22 mouse cellular contexts compared by ENCODE assay signal in genomic region chr3:129002866-129003265, GRCm38 (mm10).
DNase-seq lines count a peak whose midpoint lies in the region; ATAC-seq and TF ChIP-seq lines count a peak whose summit lies in the region.
"Had no signal": no experiment of that assay in that cellular context is flagged by ENCODE, and none has a peak within 500 bp of the region (broad histone marks: within the 10 kb centered on the region; RNA-seq: fewer than 3 reads in every experiment).

No protein-coding gene starts in this region.

- no peaks in the 10 kb centered on the region for H3K9me3 ChIP-seq in embryonic facial prominence, embryonic 14.5 days (ENCODE audit: control insufficient read depth, low read length)
- no peaks in the 10 kb centered on the region for H3K9me3 ChIP-seq in embryonic facial prominence, embryonic 10.5 days
- no peaks in the 10 kb centered on the region for H3K9me3 ChIP-seq in limb, embryonic 13.5 days
- no peaks in the 10 kb centered on the region for H3K9me3 ChIP-seq in limb, embryonic 10.5 days (replicated peaks)
- H3K9me3 ChIP-seq in forebrain, postnatal 0 days (ENCODE audit: low read length) = no peaks in the 10 kb centered on the region
- H3K9me3 ChIP-seq: embryonic facial prominence, embryonic 12.5 days; embryonic facial prominence, embryonic 15.5 days; forebrain, embryonic 13.5 days; forebrain, embryonic 15.5 days had no signal

- no peaks in the 10 kb centered on the region for H3K27me3 ChIP-seq in embryonic facial prominence, embryonic 14.5 days (replicated peaks; ENCODE audit: control insufficient read depth, insufficient read depth, low read length)
- no peaks in the 10 kb centered on the region for H3K27me3 ChIP-seq in embryonic facial prominence, embryonic 10.5 days (replicated peaks; ENCODE audit: low read depth, poor library complexity, severe bottlenecking)
- H3K27me3 ChIP-seq in limb, embryonic 13.5 days = 0 out of 2 replicates have a peak, but pooled peaks cover 3% of the 10 kb centered on the region
- no peaks in the 10 kb centered on the region for H3K27me3 ChIP-seq in limb, embryonic 10.5 days (ENCODE audit: low read depth, poor library complexity, severe bottlenecking)
- no peaks in the 10 kb centered on the region for H3K27me3 ChIP-seq in forebrain, postnatal 0 days (ENCODE audit: insufficient read depth, low read length)
- H3K27me3 ChIP-seq: embryonic facial prominence, embryonic 12.5 days; embryonic facial prominence, embryonic 15.5 days; forebrain, embryonic 13.5 days; forebrain, embryonic 15.5 days had no signal

- DNase-seq in embryonic facial prominence, embryonic 14.5 days (ENCODE audit: low spot score) = peak; percentile 10
- DNase-seq in embryonic facial prominence, embryonic 10.5 days (ENCODE audit: low spot score) = no peak
- DNase-seq in limb, embryonic 10.5 days (ENCODE audit: low spot score) = no peak
- peak; percentile 75 for DNase-seq in gonadal fat pad, adult 2 months (ENCODE audit: low read depth)
- no peak for DNase-seq in forebrain, postnatal 0 days
- DNase-seq in spleen, adult 18-20 months = no peak
- DNase-seq: adrenal gland, adult 2 months; adrenal gland, postnatal 10 days; adrenal gland, postnatal 25 days; cerebellum, adult 11 months; cerebellum, adult 18-20 months; cerebellum, adult 8-10 months; cerebellum, adult 9-11 months; cerebellum, postnatal 14 days; cerebellum, postnatal 36 days; embryo, embryonic 11 days had no signal

- no peak overlapping the region for H3K4me2 ChIP-seq in embryonic facial prominence, embryonic 14.5 days (ENCODE audit: low read depth, low read length)
- H3K4me2 ChIP-seq in limb, embryonic 13.5 days (replicated peaks) = no peak overlapping the region
- H3K4me2 ChIP-seq in forebrain, postnatal 0 days (ENCODE audit: low read depth) = no peak overlapping the region
- H3K4me2 ChIP-seq: embryonic facial prominence, embryonic 12.5 days; embryonic facial prominence, embryonic 15.5 days; forebrain, embryonic 13.5 days; forebrain, embryonic 15.5 days had no signal

- ATAC-seq in embryonic facial prominence, embryonic 14.5 days (ENCODE audit: low read depth) = no peak
- peak; percentile 28; the same call in 1 of the 2 replicates for ATAC-seq in limb, embryonic 13.5 days (ENCODE audit: low FRiP score, low read depth)
- no peak; the same call in 1 of the 2 replicates for ATAC-seq in forebrain, postnatal 0 days
- ATAC-seq: forebrain, embryonic 13.5 days; forebrain, embryonic 15.5 days had no signal

- no peak overlapping the region for H3K4me3 ChIP-seq in embryonic facial prominence, embryonic 14.5 days (ENCODE audit: low read depth, low read length)
- H3K4me3 ChIP-seq in embryonic facial prominence, embryonic 10.5 days = no peak overlapping the region
- H3K4me3 ChIP-seq in limb, embryonic 13.5 days = no peak overlapping the region
- H3K4me3 ChIP-seq in limb, embryonic 10.5 days = no peak overlapping the region
- no peak overlapping the region for H3K4me3 ChIP-seq in forebrain, postnatal 0 days (ENCODE audit: low read depth, low read length)
- H3K4me3 ChIP-seq: embryonic facial prominence, embryonic 12.5 days; embryonic facial prominence, embryonic 15.5 days; erythroblast, embryonic 14.5 days; forebrain, embryonic 13.5 days; forebrain, embryonic 15.5 days had no signal

- no peak overlapping the region for H3K9ac ChIP-seq in embryonic facial prominence, embryonic 14.5 days (ENCODE audit: low read depth, low read length)
- no peak overlapping the region for H3K9ac ChIP-seq in limb, embryonic 13.5 days
- H3K9ac ChIP-seq in forebrain, postnatal 0 days = no peak overlapping the region
- H3K9ac ChIP-seq: embryonic facial prominence, embryonic 12.5 days; embryonic facial prominence, embryonic 15.5 days; forebrain, embryonic 13.5 days; forebrain, embryonic 15.5 days had no signal

- TF ChIP-seq CTCF in forebrain, postnatal 0 days (IDR thresholded peaks at IDR 0.05; ENCODE audit: low read depth) = no peak

- 71% methylated on average over 7 of the region's 7 CpGs for WGBS in embryonic facial prominence, embryonic 14.5 days
- WGBS in embryonic facial prominence, embryonic 10.5 days = 74% methylated on average over 7 of the region's 7 CpGs
- WGBS in limb, embryonic 13.5 days = 32% methylated on average over 7 of the region's 7 CpGs
- 82% methylated on average over 7 of the region's 7 CpGs for WGBS in limb, embryonic 10.5 days
- WGBS in forebrain, postnatal 0 days = 46% methylated on average over 7 of the region's 7 CpGs

- H3K36me3 ChIP-seq in embryonic facial prominence, embryonic 14.5 days (ENCODE audit: control insufficient read depth, insufficient read depth, low read length) = no peaks in the 10 kb centered on the region
- H3K36me3 ChIP-seq in embryonic facial prominence, embryonic 10.5 days (replicated peaks) = no peaks in the 10 kb centered on the region
- no peaks in the 10 kb centered on the region for H3K36me3 ChIP-seq in limb, embryonic 13.5 days
- H3K36me3 ChIP-seq in limb, embryonic 10.5 days = no peaks in the 10 kb centered on the region
- no peaks in the 10 kb centered on the region for H3K36me3 ChIP-seq in forebrain, postnatal 0 days (ENCODE audit: insufficient read depth)
- H3K36me3 ChIP-seq: embryonic facial prominence, embryonic 12.5 days; embryonic facial prominence, embryonic 15.5 days; forebrain, embryonic 15.5 days had no signal

- no peaks in the 10 kb centered on the region; the same call in 1 of the 2 replicates for H3K4me1 ChIP-seq in embryonic facial prominence, embryonic 14.5 days (ENCODE audit: control insufficient read depth, insufficient read depth, low read length)
- no peaks in the 10 kb centered on the region for H3K4me1 ChIP-seq in embryonic facial prominence, embryonic 10.5 days
- peaks cover 8% of the 10 kb centered on the region for H3K4me1 ChIP-seq in limb, embryonic 13.5 days
- no peaks in the 10 kb centered on the region for H3K4me1 ChIP-seq in limb, embryonic 10.5 days
- H3K4me1 ChIP-seq in forebrain, postnatal 0 days (ENCODE audit: insufficient read depth) = no peaks in the 10 kb centered on the region
- H3K4me1 ChIP-seq: embryonic facial prominence, embryonic 12.5 days; embryonic facial prominence, embryonic 15.5 days; forebrain, embryonic 13.5 days; forebrain, embryonic 15.5 days had no signal

- H3K27ac ChIP-seq in embryonic facial prominence, embryonic 14.5 days (replicated peaks; ENCODE audit: low read depth, low read length) = no peak overlapping the region
- no peak overlapping the region for H3K27ac ChIP-seq in embryonic facial prominence, embryonic 10.5 days (replicated peaks)
- no peak overlapping the region for H3K27ac ChIP-seq in limb, embryonic 13.5 days
- H3K27ac ChIP-seq in limb, embryonic 10.5 days = no peak overlapping the region
- H3K27ac ChIP-seq in forebrain, postnatal 0 days (ENCODE audit: low read depth, low read length) = no peak overlapping the region
- H3K27ac ChIP-seq: embryonic facial prominence, embryonic 12.5 days; embryonic facial prominence, embryonic 15.5 days; forebrain, embryonic 13.5 days; forebrain, embryonic 15.5 days had no signal

Comparison
In these comparisons a context has a peak if more than half of its experiments do, and no peak if none do; other contexts are left out.
1. DNase-seq: peak in embryonic facial prominence, embryonic 14.5 days (single experiment) and gonadal fat pad, adult 2 months (single experiment); none in embryonic facial prominence, embryonic 10.5 days (single experiment), limb, embryonic 10.5 days (single experiment), forebrain, postnatal 0 days (single experiment) and spleen, adult 18-20 months (0 of 2).